Mouse (Mus musculus) thymus, adult 2 months (tissue): ENCODE results near the gene Gm9044. TPM values are rescaled to one million over a fixed set of nuclear protein-coding genes. Genes with fewer than 3 reads are reported as not detected.
"Not testable (repeated sequence)": the region's sequence is repeated elsewhere in the genome, so short reads cannot be mapped to it uniquely, and the experiment has no call there.

ENCODE experiments used
- DNase-seq: peaks from one replicate; pipeline ENCODE4 v3.0.0; 2021
- H3K27ac ChIP-seq: fragments of 200-500 bp; 2 replicates; pipeline ENCODE4 v1.5.1; 2012; ENCODE audit warnings: low read length, control low read depth; ENCODE audit not compliant: control insufficient read depth, insufficient read depth
- H3K27me3 ChIP-seq: fragments of 200-500 bp; 2 replicates; pipeline ENCODE4 v1.6.1; 2012; ENCODE audit warnings: mild to moderate bottlenecking, low read length, moderate library complexity, mixed read lengths; ENCODE audit not compliant: control insufficient read depth, insufficient read depth
- H3K36me3 ChIP-seq: fragments of 200-500 bp; 2 replicates; pipeline ENCODE4 v1.6.1; 2012; ENCODE audit warnings: mild to moderate bottlenecking, low read length, moderate library complexity; ENCODE audit not compliant: control insufficient read depth, insufficient read depth
- H3K4me1 ChIP-seq: fragments of 200-500 bp; replicated peaks from 2 replicates; pipeline ENCODE4 v1.6.1; 2012; ENCODE audit warnings: low read length; ENCODE audit not compliant: control insufficient read depth, insufficient read depth
- H3K4me3 ChIP-seq: fragments of 200-500 bp; 2 replicates; pipeline ENCODE4 v1.5.1; 2012; ENCODE audit warnings: mild to moderate bottlenecking, low read length, control low read depth, moderate library complexity; ENCODE audit not compliant: control insufficient read depth, insufficient read depth
- CTCF ChIP-seq: fragments of 200-500 bp; IDR thresholded peaks from 2 replicates; pipeline ENCODE4 v1.5.1; 2012; ENCODE audit warnings: mild to moderate bottlenecking, control low read depth, low read length, moderate library complexity, borderline replicate concordance; ENCODE audit not compliant: control insufficient read depth, poor library complexity, insufficient read depth; ENCODE audit errors: extremely low read depth
- POLR2A ChIP-seq: fragments of 200-500 bp; IDR thresholded peaks from 2 replicates; pipeline ENCODE4 v1.6.1; 2012; ENCODE audit warnings: mild to moderate bottlenecking, low read length, control low read depth, moderate library complexity; ENCODE audit not compliant: control insufficient read depth, poor library complexity, insufficient read depth; ENCODE audit errors: extremely low read depth
- WGBS: fragments of 180-500 bp; shearing (Covaris S2); methylation state at CpG from one replicate; pipeline ENCODE4 v1.1.7; 2018; 5-methylcytosine and 5-hydroxymethylcytosine counted together
- polyA plus RNA-seq: library from polyadenylated mRNA; depleted of rRNA; stranded (reverse); fragments of >200 nt; gene quantifications from 2 replicates; pipeline ENCODE4 v1.2.3, GENCODE M21; 2012; rRNA removed

Gene Gm9044
- polyA plus RNA-seq, 1 experiment = not detected

- no peak overlapping the region for H3K4me3 ChIP-seq
- no peak for DNase-seq
- 37% methylated on average over 8 of the region's 8 CpGs for WGBS
- H3K27me3 ChIP-seq = no peaks in the 10 kb centered on the region
- H3K27ac ChIP-seq = no peak overlapping the region
- TF ChIP-seq CTCF (no peak), POLR2A (no peak)
- no peaks in the 10 kb centered on the region for H3K36me3 ChIP-seq
- H3K4me1 ChIP-seq = no peaks in the 10 kb centered on the region
These were observed 13.2 kb downstream of the Gm9044 start for GRCm38 (mm10) chr10:118319024-118319423.

- not testable (repeated sequence) for H3K4me3 ChIP-seq, H3K4me1 ChIP-seq, DNase-seq, H3K36me3 ChIP-seq, H3K27me3 ChIP-seq, H3K27ac ChIP-seq
- WGBS = 52% methylated on average over 2 of the region's 2 CpGs
These were observed 30.1 kb downstream of the Gm9044 start for GRCm38 (mm10) chr10:118302133-118302532.

- no peak for TF ChIP-seq CTCF
- no peak for TF ChIP-seq POLR2A
- Histone ChIP-seq H3K27me3 (no peaks in the 10 kb centered on the region), H3K4me3 (no peak within 1 kb of the TSS), H3K4me1 (no peaks in the 10 kb centered on the region), H3K36me3 (no peaks in the 10 kb centered on the region), H3K27ac (no peak within 1 kb of the TSS)
- no peak for DNase-seq
- WGBS = 94% methylated on average over 6 of the region's 6 CpGs
These were observed 37.3 kb downstream of the Gm9044 start, which contains the start of gene Iltifb for GRCm38 (mm10) chr10:118294938-118295337. TSS of gene Iltifb (minus strand) at chr10:118295038.

- not testable (repeated sequence) for DNase-seq, H3K4me3 ChIP-seq, H3K36me3 ChIP-seq, H3K27me3 ChIP-seq, H3K4me1 ChIP-seq, H3K27ac ChIP-seq
- 28% methylated on average over 3 of the region's 5 CpGs for WGBS
These were observed 49.2 kb downstream of the Gm9044 start for GRCm38 (mm10) chr10:118283016-118283415.

- not testable (repeated sequence) for DNase-seq, H3K36me3 ChIP-seq, H3K4me1 ChIP-seq, H3K27ac ChIP-seq, H3K27me3 ChIP-seq, H3K4me3 ChIP-seq
- WGBS = 76% methylated on average over 7 of the region's 7 CpGs
These were observed 49.6 kb downstream of the Gm9044 start for GRCm38 (mm10) chr10:118282565-118282964.

Other genes starting within 250 kb of the Gm9044 start
- gene Mdm1, start 190.6 kb downstream of the Gm9044 start, polyA plus RNA-seq = 23.3 and 34.8 TPM in 2 replicates
- 0.20 TPM in 1 of 2 replicates, not detected in the other for gene Il22, start 127.5 kb downstream of the Gm9044 start, polyA plus RNA-seq
- gene Gm32717, start 91.6 kb downstream of the Gm9044 start, polyA plus RNA-seq = not detected in 2 replicates
- gene Gm32802, start 73.7 kb downstream of the Gm9044 start, polyA plus RNA-seq = not detected in 2 replicates
- not detected in 2 replicates for gene Iltifb, start 37.4 kb downstream of the Gm9044 start, polyA plus RNA-seq
- not detected in 2 replicates for gene Gm9040, start 5.4 kb downstream of the Gm9044 start, polyA plus RNA-seq
- gene Gm9045, start 5.4 kb upstream of the Gm9044 start, polyA plus RNA-seq = 0.05 TPM in 1 of 2 replicates, not detected in the other
- not detected in 2 replicates for gene Gm9046, start 10.8 kb upstream of the Gm9044 start, polyA plus RNA-seq
- gene Gm9048, start 16.3 kb upstream of the Gm9044 start, polyA plus RNA-seq = not detected in 2 replicates
- 0.05 TPM in 1 of 2 replicates, not detected in the other for gene Gm9049, start 21.7 kb upstream of the Gm9044 start, polyA plus RNA-seq
- gene Ifng, start 108.6 kb upstream of the Gm9044 start, polyA plus RNA-seq = 0.24 TPM in 1 of 2 replicates, not detected in the other